ENCODE assay signal across 7 mouse cellular contexts in the genomic region with DNA sequence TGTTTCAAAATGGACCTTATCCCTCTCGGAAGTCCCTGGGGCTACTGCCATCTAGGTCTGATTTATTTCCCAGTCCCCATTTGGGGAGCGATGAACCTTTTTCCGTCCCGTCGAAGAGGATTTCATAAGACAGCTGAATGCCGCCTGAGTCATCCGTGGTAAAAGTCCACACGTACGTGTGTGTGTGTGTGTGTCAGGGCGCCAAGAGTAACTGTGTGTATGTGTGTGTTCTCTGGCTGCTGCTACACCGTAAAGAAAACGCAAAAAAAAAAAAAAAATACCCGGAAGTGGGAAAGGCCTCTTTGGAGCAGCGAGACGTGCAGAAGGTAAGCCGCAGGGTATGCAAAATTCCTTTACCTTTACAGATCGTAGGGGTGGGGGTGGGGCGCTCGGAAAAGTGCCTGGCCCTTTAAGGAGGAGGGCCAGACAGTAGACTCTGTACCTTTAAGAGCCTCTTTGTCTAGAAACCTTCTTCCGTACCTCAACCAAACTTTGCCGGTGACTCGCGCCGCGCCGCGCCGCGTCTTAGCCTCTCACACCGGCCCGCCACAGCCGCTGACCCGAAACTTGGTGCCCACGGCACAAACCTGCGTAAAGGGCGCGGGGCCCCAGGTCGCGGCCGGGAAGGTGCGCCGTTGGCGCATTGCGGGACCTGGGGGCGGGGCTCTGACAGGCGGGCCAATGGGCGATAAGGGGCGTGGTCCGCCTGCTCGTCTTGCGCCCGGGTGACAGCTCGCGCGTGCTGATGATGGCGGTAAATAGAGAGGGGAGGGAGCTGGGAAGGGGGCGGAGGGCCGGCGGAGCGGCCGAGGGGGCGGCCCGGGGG. TPM values are rescaled to one million over a fixed set of nuclear protein-coding genes. Genes with fewer than 3 reads are reported as not detected.
DNase-seq lines count a peak whose midpoint lies in the region; ATAC-seq and TF ChIP-seq lines count a peak whose summit lies in the region.

No protein-coding gene starts in this region.

- ATAC-seq in embryonic facial prominence, embryonic 12.5 days (ENCODE audit: insufficient number of reproducible peaks, insufficient read depth, low FRiP score, low TSS enrichment), result peak; percentile 84
- ATAC-seq in limb, embryonic 13.5 days (ENCODE audit: low FRiP score, low read depth), result peak; percentile 95
- peak; percentile 93 for ATAC-seq in midbrain, embryonic 16.5 days

- TF ChIP-seq CTCF in heart, adult 2 months (IDR thresholded peaks at IDR 0.05), result no peak

- 0 out of 2 replicates have a peak, but pooled peaks have one; percentile 16 for TF ChIP-seq EP300 in heart, adult 2 months (IDR thresholded peaks at IDR 0.05; ENCODE audit: insufficient read depth, low read depth, low read length)

- under 1% methylated on average over 60 of the region's 63 CpGs for WGBS in embryonic facial prominence, embryonic 12.5 days
- WGBS in heart, adult 2 months, result under 1% methylated on average over 63 of the region's 63 CpGs
- WGBS in limb, embryonic 13.5 days, result under 1% methylated on average over 53 of the region's 63 CpGs
- under 1% methylated on average over 61 of the region's 63 CpGs for whole genome bisulfite sequencing in midbrain, embryonic 16.5 days

- H3K4me2 ChIP-seq in embryonic facial prominence, embryonic 12.5 days (replicated peaks), result peak overlapping the region; percentile 94
- H3K4me2 ChIP-seq in limb, embryonic 13.5 days (replicated peaks), result peak overlapping the region; percentile 70
- H3K4me2 ChIP-seq in midbrain, embryonic 16.5 days (ENCODE audit: low read length), result peak overlapping the region; percentile 77

- peak overlapping the region; percentile 70 for H3K9ac ChIP-seq in embryonic facial prominence, embryonic 12.5 days
- peak overlapping the region; percentile 78 for H3K9ac ChIP-seq in heart, adult 2 months (ENCODE audit: low read depth, low read length)
- H3K9ac ChIP-seq in limb, embryonic 13.5 days, result peak overlapping the region; percentile 68
- peak overlapping the region; percentile 72 for H3K9ac ChIP-seq in midbrain, embryonic 16.5 days (ENCODE audit: low read depth, low read length)

- intact Hi-C loops in heart, adult 2 months (cut with DNase I), result loop anchor here (1.0 kb wide), 1 partner anchor 59 kb away; the partner anchor contains the start of gene Tomm6

- DNase-seq in adrenal gland, postnatal 25 days, result peak; percentile 95
- peak; percentile 95 to 96 for DNase-seq in heart, adult 2 months
- DNase-seq in kidney, adult 8-10 months, result peak; percentile 93 to 94
- DNase-seq in spleen, postnatal 10 days (ENCODE audit: low spot score in 2 of 2), result peak; percentile 94 to 98

- peak; percentile 24; the same call in 1 of the 2 replicates for TF ChIP-seq POLR2A in heart, adult 2 months (IDR thresholded peaks at IDR 0.05; ENCODE audit: insufficient read depth, low read depth, low read length)

- no peaks in the 10 kb centered on the region for H3K27me3 ChIP-seq in embryonic facial prominence, embryonic 12.5 days
- H3K27me3 ChIP-seq in heart, adult 2 months (ENCODE audit: control insufficient read depth, insufficient read depth, low read length), result no peaks in the 10 kb centered on the region
- no peaks in the 10 kb centered on the region for H3K27me3 ChIP-seq in limb, embryonic 13.5 days
- no peaks in the 10 kb centered on the region for H3K27me3 ChIP-seq in midbrain, embryonic 16.5 days (ENCODE audit: control insufficient read depth, insufficient read depth, low read depth, low read length)

- no peaks in the 10 kb centered on the region for H3K79me2 ChIP-seq in heart, adult 2 months (replicated peaks; ENCODE audit: control insufficient read depth, insufficient read depth, low read length)

- peaks cover 31% of the 10 kb centered on the region for H3K4me1 ChIP-seq in embryonic facial prominence, embryonic 12.5 days
- H3K4me1 ChIP-seq in heart, adult 2 months (ENCODE audit: control insufficient read depth, insufficient read depth, low read length), result peaks cover 1% of the 10 kb centered on the region
- H3K4me1 ChIP-seq in limb, embryonic 13.5 days, result peaks cover 30% of the 10 kb centered on the region
- peaks cover 31% of the 10 kb centered on the region for H3K4me1 ChIP-seq in midbrain, embryonic 16.5 days (ENCODE audit: control insufficient read depth, insufficient read depth, low read length)

- H3K36me3 ChIP-seq in embryonic facial prominence, embryonic 12.5 days, result peaks cover 23% of the 10 kb centered on the region
- H3K36me3 ChIP-seq in heart, adult 2 months (ENCODE audit: control insufficient read depth, insufficient read depth, low read length), result peaks cover 2% of the 10 kb centered on the region
- peaks cover 23% of the 10 kb centered on the region for H3K36me3 ChIP-seq in limb, embryonic 13.5 days
- H3K36me3 ChIP-seq in midbrain, embryonic 16.5 days (ENCODE audit: control insufficient read depth, insufficient read depth, low read length), result peaks cover 4% of the 10 kb centered on the region; the same call in 1 of the 2 replicates

- peak overlapping the region; percentile 67 for H3K4me3 ChIP-seq in embryonic facial prominence, embryonic 12.5 days
- peak overlapping the region; percentile 87 for H3K4me3 ChIP-seq in heart, adult 2 months
- H3K4me3 ChIP-seq in limb, embryonic 13.5 days, result peak overlapping the region; percentile 64
- H3K4me3 ChIP-seq in midbrain, embryonic 16.5 days (ENCODE audit: low read depth, low read length), result peak overlapping the region; percentile 51

- peak overlapping the region; percentile 97 for H3K27ac ChIP-seq in embryonic facial prominence, embryonic 12.5 days
- peak overlapping the region; percentile 95 for H3K27ac ChIP-seq in heart, adult 2 months
- H3K27ac ChIP-seq in limb, embryonic 13.5 days, result peak overlapping the region; percentile 94
- peak overlapping the region; percentile 97 for H3K27ac ChIP-seq in midbrain, embryonic 16.5 days (ENCODE audit: low read length)

- no peaks in the 10 kb centered on the region for H3K9me3 ChIP-seq in embryonic facial prominence, embryonic 12.5 days
- H3K9me3 ChIP-seq in limb, embryonic 13.5 days, result no peaks in the 10 kb centered on the region
- no peaks in the 10 kb centered on the region for H3K9me3 ChIP-seq in midbrain, embryonic 16.5 days (replicated peaks; ENCODE audit: control insufficient read depth, low read length, poor library complexity, severe bottlenecking)

RNA-seq across cellular contexts. Expression of gene Usp49, which starts 1.4 kb away (rescaled TPM):
- total RNA-seq in adrenal gland, postnatal 25 days (2021), result 8.8 and 9.3 TPM in 2 replicates
- polyA plus RNA-seq in embryonic facial prominence, embryonic 12.5 days (2016; fragmentation: Nextera tagmentation; extraction: Ambion mirVana), result 9.5 and 11.0 TPM in 2 replicates
- total RNA-seq in heart, adult 2 months (2021), result 1 to 10 TPM; 3.4 to 3.6 TPM
- 2.9 and 3.6 TPM in 2 replicates for polyA plus RNA-seq in heart, adult 2 months (2012; rRNA removed)
- polyA plus RNA-seq in limb, embryonic 13.5 days (2015; fragmentation: Nextera tagmentation; extraction: Ambion mirVana), result 5.6 and 7.4 TPM in 2 replicates
- 5.3 and 7.3 TPM in 2 replicates for polyA plus RNA-seq in midbrain, embryonic 16.5 days (2015; fragmentation: Nextera tagmentation; extraction: Ambion mirVana)

RNA-seq across cellular contexts. Expression of gene Gm20517, which starts 17.7 kb away (rescaled TPM):
- 1.4 and 3.9 TPM in 2 replicates for total RNA-seq in adrenal gland, postnatal 25 days (2021)
- polyA plus RNA-seq in embryonic facial prominence, embryonic 12.5 days (2016; fragmentation: Nextera tagmentation; extraction: Ambion mirVana), result 1.6 and 2.2 TPM in 2 replicates
- 1 to 10 TPM; 2.8 TPM for total RNA-seq in heart, adult 2 months (2021)
- 0.27 and 1.5 TPM in 2 replicates for polyA plus RNA-seq in heart, adult 2 months (2012; rRNA removed)
- polyA plus RNA-seq in limb, embryonic 13.5 days (2015; fragmentation: Nextera tagmentation; extraction: Ambion mirVana), result 1.8 and 2.2 TPM in 2 replicates
- 1.3 and 2.0 TPM in 2 replicates for polyA plus RNA-seq in midbrain, embryonic 16.5 days (2015; fragmentation: Nextera tagmentation; extraction: Ambion mirVana)

RNA-seq across cellular contexts. Expression of gene Med20, which starts 17.7 kb away (rescaled TPM):
- 38.7 and 40.5 TPM in 2 replicates for total RNA-seq in adrenal gland, postnatal 25 days (2021)
- polyA plus RNA-seq in embryonic facial prominence, embryonic 12.5 days (2016; fragmentation: Nextera tagmentation; extraction: Ambion mirVana), result 46.9 and 47.2 TPM in 2 replicates
- total RNA-seq in heart, adult 2 months (2021), result 10 to 100 TPM; 13.5 to 15.0 TPM
- 17.4 and 25.1 TPM in 2 replicates for polyA plus RNA-seq in heart, adult 2 months (2012; rRNA removed)
- polyA plus RNA-seq in limb, embryonic 13.5 days (2015; fragmentation: Nextera tagmentation; extraction: Ambion mirVana), result 50.6 and 52.2 TPM in 2 replicates
- 47.0 and 47.7 TPM in 2 replicates for polyA plus RNA-seq in midbrain, embryonic 16.5 days (2015; fragmentation: Nextera tagmentation; extraction: Ambion mirVana)

RNA-seq across cellular contexts. Expression of gene Bysl, which starts 17.8 kb away (rescaled TPM):
- total RNA-seq in adrenal gland, postnatal 25 days (2021), result 15.5 and 22.0 TPM in 2 replicates
- polyA plus RNA-seq in embryonic facial prominence, embryonic 12.5 days (2016; fragmentation: Nextera tagmentation; extraction: Ambion mirVana), result 29.6 and 30.7 TPM in 2 replicates
- total RNA-seq in heart, adult 2 months (2021), result 10 to 100 TPM; 15.7 to 15.9 TPM
- polyA plus RNA-seq in heart, adult 2 months (2012; rRNA removed), result 13.2 and 15.6 TPM in 2 replicates
- 26.6 and 28.6 TPM in 2 replicates for polyA plus RNA-seq in limb, embryonic 13.5 days (2015; fragmentation: Nextera tagmentation; extraction: Ambion mirVana)
- polyA plus RNA-seq in midbrain, embryonic 16.5 days (2015; fragmentation: Nextera tagmentation; extraction: Ambion mirVana), result 38.6 and 40.7 TPM in 2 replicates

RNA-seq across cellular contexts. Expression of gene Tomm6, which starts 59.1 kb away (rescaled TPM):
- total RNA-seq in adrenal gland, postnatal 25 days (2021), result 213 and 228 TPM in 2 replicates
- 397 and 414 TPM in 2 replicates for polyA plus RNA-seq in embryonic facial prominence, embryonic 12.5 days (2016; fragmentation: Nextera tagmentation; extraction: Ambion mirVana)
- 100 to 1,000 TPM; 113 to 125 TPM for total RNA-seq in heart, adult 2 months (2021)
- 53.9 and 68.1 TPM in 2 replicates for polyA plus RNA-seq in heart, adult 2 months (2012; rRNA removed)
- 363 and 394 TPM in 2 replicates for polyA plus RNA-seq in limb, embryonic 13.5 days (2015; fragmentation: Nextera tagmentation; extraction: Ambion mirVana)
- 252 and 268 TPM in 2 replicates for polyA plus RNA-seq in midbrain, embryonic 16.5 days (2015; fragmentation: Nextera tagmentation; extraction: Ambion mirVana)

Comparison
In these comparisons a context has a peak if more than half of its experiments do, and no peak if none do; other contexts are left out.
1. Peak in every context shown above with its lines: DNase-seq, ATAC-seq, H3K4me3 ChIP-seq and H3K27ac ChIP-seq.